8 mouse cellular contexts compared by ENCODE assay signal in genomic region chr12:112130161-112130860, GRCm38 (mm10). TPM values are rescaled to one million over a fixed set of nuclear protein-coding genes. Genes with fewer than 3 reads are reported as not detected.
DNase-seq lines count a peak whose midpoint lies in the region; ATAC-seq and TF ChIP-seq lines count a peak whose summit lies in the region.

No protein-coding gene starts in this region.

- H3K27ac ChIP-seq in hindbrain, postnatal 0 days: no peak overlapping the region
- H3K27ac ChIP-seq in liver, embryonic 11.5 days (ENCODE audit: low read depth, low read length): no peak overlapping the region
- no peak overlapping the region for H3K27ac ChIP-seq in midbrain, postnatal 0 days (ENCODE audit: low read depth, low read length)

- peak; percentile 48 for ATAC-seq in hindbrain, postnatal 0 days
- peak; percentile 42; the same call in 1 of the 2 replicates for ATAC-seq in liver, embryonic 11.5 days (replicated peaks; ENCODE audit: low FRiP score)
- ATAC-seq in midbrain, postnatal 0 days (ENCODE audit: low FRiP score): peak; percentile 67; the same call in 1 of the 2 replicates

- peak overlapping the region; percentile 93 for H3K4me2 ChIP-seq in hindbrain, postnatal 0 days (ENCODE audit: low read depth, low read length)
- H3K4me2 ChIP-seq in liver, embryonic 11.5 days: peak overlapping the region; percentile 86
- peak overlapping the region; percentile 99 for H3K4me2 ChIP-seq in midbrain, postnatal 0 days (ENCODE audit: low read depth, low read length, poor library complexity, severe bottlenecking)

- WGBS in hindbrain, postnatal 0 days: 2% methylated on average over 69 of the region's 79 CpGs
- under 1% methylated on average over 73 of the region's 79 CpGs for WGBS in liver, embryonic 11.5 days
- under 1% methylated on average over 66 of the region's 79 CpGs for WGBS in midbrain, postnatal 0 days

- H3K4me1 ChIP-seq in hindbrain, postnatal 0 days (ENCODE audit: insufficient read depth, low read length): 0 out of 2 replicates have a peak, but pooled peaks cover 8% of the 10 kb centered on the region
- H3K4me1 ChIP-seq in liver, embryonic 11.5 days (replicated peaks; ENCODE audit: control insufficient read depth, insufficient read depth, low read length): peaks cover 4% of the 10 kb centered on the region; the same call in 1 of the 2 replicates
- no peaks in the 10 kb centered on the region for H3K4me1 ChIP-seq in midbrain, postnatal 0 days (ENCODE audit: insufficient read depth, low read length)

- H3K9me3 ChIP-seq in hindbrain, postnatal 0 days (ENCODE audit: low read length): no peaks in the 10 kb centered on the region
- H3K9me3 ChIP-seq in liver, embryonic 11.5 days (ENCODE audit: control insufficient read depth, low read length): no peaks in the 10 kb centered on the region
- H3K9me3 ChIP-seq in midbrain, postnatal 0 days (ENCODE audit: low read length): no peaks in the 10 kb centered on the region

- H3K9ac ChIP-seq in hindbrain, postnatal 0 days (replicated peaks; ENCODE audit: low read length): peak overlapping the region; percentile 62
- peak overlapping the region; percentile 64 for H3K9ac ChIP-seq in liver, embryonic 11.5 days (ENCODE audit: low read depth, low read length)
- H3K9ac ChIP-seq in midbrain, postnatal 0 days (replicated peaks; ENCODE audit: low read length, poor library complexity, severe bottlenecking): peak overlapping the region; percentile 61

- no peak for TF ChIP-seq CTCF in hindbrain, postnatal 0 days (IDR thresholded peaks at IDR 0.05; ENCODE audit: low read depth)
- no peak for TF ChIP-seq CTCF in midbrain, postnatal 0 days (IDR thresholded peaks at IDR 0.05)

- peak; percentile 80 for DNase-seq in CD4-positive helper T cell, adult 2 months (ENCODE audit: low read depth, low spot score)
- DNase-seq in adrenal gland, adult 2 months: peak; percentile 79
- peak; percentile 49 for DNase-seq in forelimb bud, embryonic 11.5 days (ENCODE audit: low read depth, low spot score)
- DNase-seq in hindbrain, postnatal 0 days (ENCODE audit: low spot score): peak; percentile 53
- DNase-seq in liver, embryonic 11.5 days (ENCODE audit: low spot score): peak; percentile 56
- no peak for DNase-seq in midbrain, postnatal 0 days (ENCODE audit: low spot score)
- peak; percentile 87 for DNase-seq in testis, postnatal 10 days (ENCODE audit: low spot score)
- no peak for DNase-seq in left cerebral cortex, adult 8-10 months (ENCODE audit: low spot score in 2 of 2)

- peaks cover 27% of the 10 kb centered on the region; the same call in 1 of the 2 replicates for H3K27me3 ChIP-seq in hindbrain, postnatal 0 days (ENCODE audit: insufficient read depth, low read length)
- H3K27me3 ChIP-seq in liver, embryonic 11.5 days (replicated peaks; ENCODE audit: control insufficient read depth, insufficient read depth, low read length): peaks cover 51% of the 10 kb centered on the region
- peaks cover 24% of the 10 kb centered on the region for H3K27me3 ChIP-seq in midbrain, postnatal 0 days (ENCODE audit: insufficient read depth, low read length)

- peak overlapping the region; percentile 60 for H3K4me3 ChIP-seq in hindbrain, postnatal 0 days (ENCODE audit: low read length)
- peak overlapping the region; percentile 64 for H3K4me3 ChIP-seq in liver, embryonic 11.5 days (ENCODE audit: low read depth, low read length)
- H3K4me3 ChIP-seq in midbrain, postnatal 0 days (ENCODE audit: low read depth, low read length): peak overlapping the region; percentile 51

- H3K36me3 ChIP-seq in hindbrain, postnatal 0 days (ENCODE audit: insufficient read depth, low read length): no peaks in the 10 kb centered on the region
- H3K36me3 ChIP-seq in liver, embryonic 11.5 days (ENCODE audit: control insufficient read depth, insufficient read depth, low read length): no peaks in the 10 kb centered on the region
- H3K36me3 ChIP-seq in midbrain, postnatal 0 days (ENCODE audit: insufficient read depth, low read length): no peaks in the 10 kb centered on the region

RNA-seq across cellular contexts. Expression of gene Kif26a, which starts 15.7 kb away (rescaled TPM):
- 1 to 10 TPM; 6.1 to 9.5 TPM for total RNA-seq in adrenal gland, adult 2 months (2021)
- 11.8 and 17.0 TPM in 2 replicates for polyA plus RNA-seq in adrenal gland, adult 2 months (2012; rRNA removed)
- total RNA-seq in hindbrain, postnatal 0 days (2014; rRNA removed): 25.1 and 26.3 TPM in 2 replicates
- 1.8 and 1.9 TPM in 2 replicates for polyA plus RNA-seq in hindbrain, postnatal 0 days (2015; fragmentation: Nextera tagmentation; extraction: Ambion mirVana)
- 0.52 and 0.59 TPM in 2 replicates for polyA plus RNA-seq in liver, embryonic 11.5 days (2014; fragmentation: Nextera tagmentation; extraction: Ambion mirVana)
- total RNA-seq in midbrain, postnatal 0 days (2014; rRNA removed): 24.1 and 26.5 TPM in 2 replicates
- polyA plus RNA-seq in midbrain, postnatal 0 days (2015; fragmentation: Nextera tagmentation; extraction: Ambion mirVana): 1.9 and 2.4 TPM in 2 replicates
- 1 to 10 TPM; 4.8 to 5.7 (median 5.1) TPM for total RNA-seq in left cerebral cortex, adult 8-10 months (2022)

RNA-seq across cellular contexts. Expression of gene Aspg, which starts 23.8 kb away (rescaled TPM):
- 10 to 100 TPM; 23.2 to 24.5 TPM for total RNA-seq in adrenal gland, adult 2 months (2021)
- 27.0 and 52.0 TPM in 2 replicates for polyA plus RNA-seq in adrenal gland, adult 2 months (2012; rRNA removed)
- 1.8 and 7.8 TPM in 2 replicates for total RNA-seq in hindbrain, postnatal 0 days (2014; rRNA removed)
- 1.8 and 2.2 TPM in 2 replicates for polyA plus RNA-seq in hindbrain, postnatal 0 days (2015; fragmentation: Nextera tagmentation; extraction: Ambion mirVana)
- polyA plus RNA-seq in liver, embryonic 11.5 days (2014; fragmentation: Nextera tagmentation; extraction: Ambion mirVana): 0.38 and 0.73 TPM in 2 replicates
- 3.6 and 5.2 TPM in 2 replicates for total RNA-seq in midbrain, postnatal 0 days (2014; rRNA removed)
- 2.3 and 2.5 TPM in 2 replicates for polyA plus RNA-seq in midbrain, postnatal 0 days (2015; fragmentation: Nextera tagmentation; extraction: Ambion mirVana)
- 1 to 10 TPM; 1.8 to 8.5 (median 4.9) TPM for total RNA-seq in left cerebral cortex, adult 8-10 months (2022)

Comparison
In these comparisons a context has a peak if more than half of its experiments do, and no peak if none do; other contexts are left out.
1. DNase-seq: peak in CD4-positive helper T cell, adult 2 months (single experiment), adrenal gland, adult 2 months (single experiment), forelimb bud, embryonic 11.5 days (single experiment), hindbrain, postnatal 0 days (single experiment), liver, embryonic 11.5 days (single experiment) and testis, postnatal 10 days (single experiment); none in midbrain, postnatal 0 days (single experiment) and left cerebral cortex, adult 8-10 months (0 of 2).
2. Peak in every context shown above with its lines, with median percentiles within 50 percentile points of each other: ATAC-seq, H3K4me2 ChIP-seq, H3K4me3 ChIP-seq and H3K9ac ChIP-seq.